Mouse (Mus musculus) ES-E14 (cell line): Measurements from ENCODE around the gene Tmem62.

Experiments
- CHD2 ChIP-seq: IDR thresholded peaks from 2 replicates; pipeline ENCODE4 v1.6.1; 2014; ENCODE audit warnings: mild to moderate bottlenecking, low read depth, low read length, inconsistent platforms
- HCFC1 ChIP-seq: IDR thresholded peaks from 2 replicates; pipeline ENCODE4 v1.6.1; 2012; ENCODE audit warnings: low read length, inconsistent platforms, borderline replicate concordance; ENCODE audit not compliant: insufficient read depth
- ZNF384 ChIP-seq: IDR thresholded peaks from 2 replicates; pipeline ENCODE4 v1.6.1; 2012; ENCODE audit warnings: low read depth, low read length, inconsistent platforms

DNA sequence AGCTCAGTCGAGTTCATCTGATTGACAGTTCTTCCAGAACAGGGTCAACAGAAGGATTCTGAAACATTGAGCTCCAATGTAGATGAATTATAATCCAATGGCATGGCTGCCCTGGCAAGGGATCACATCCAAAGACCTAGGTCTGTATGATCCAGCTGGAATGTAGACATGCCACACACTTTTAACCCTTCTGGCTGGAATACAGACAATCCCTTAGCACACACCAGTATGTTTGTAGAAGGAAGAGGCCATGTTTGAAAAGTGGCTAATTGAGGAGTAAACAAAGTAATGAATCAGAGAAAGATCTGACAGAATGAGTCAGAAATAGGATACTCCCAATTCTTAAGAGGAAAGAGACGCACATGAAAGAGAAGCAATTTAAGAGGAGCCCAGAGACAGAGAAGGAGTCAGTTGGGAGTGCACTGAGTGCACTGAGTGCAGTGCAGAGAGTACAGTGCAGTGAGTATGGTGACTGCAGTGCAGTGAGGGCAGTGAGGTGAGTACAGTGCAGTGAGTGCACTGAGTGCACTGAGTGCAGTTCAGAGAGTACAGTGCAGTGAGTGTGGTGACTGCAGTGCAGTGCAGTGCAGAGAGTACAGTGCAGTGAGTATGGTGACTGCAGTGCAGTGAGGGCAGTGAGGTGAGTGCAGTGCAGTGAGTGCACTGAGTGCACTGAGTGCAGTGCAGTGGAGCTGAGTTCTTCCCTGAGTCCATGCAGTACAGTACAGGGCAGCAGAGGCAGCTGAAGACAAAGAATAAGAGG lies 24.5 kb upstream of the Tmem62 start:
- TF ChIP-seq CHD2 = no peak
- TF ChIP-seq HCFC1 = no peak
- no peak for TF ChIP-seq ZNF384
